Comparison of ENCODE assay signal across 8 mouse cellular contexts in genomic region chr8:83165931-83166867, GRCm38 (mm10). TPM values are rescaled to one million over a fixed set of nuclear protein-coding genes. Genes with fewer than 3 reads are reported as not detected.
DNase-seq lines count a peak whose midpoint lies in the region; ATAC-seq and TF ChIP-seq lines count a peak whose summit lies in the region.

Gene Gm10645 (minus strand): TSS chr8:83166170.

- 0 out of 2 replicates have a peak, but pooled peaks cover 5% of the 10 kb centered on the region for H3K27me3 ChIP-seq in hindbrain, embryonic 12.5 days
- H3K27me3 ChIP-seq in lung, embryonic 15.5 days = 0 out of 2 replicates have a peak, but pooled peaks cover 4% of the 10 kb centered on the region

- H3K36me3 ChIP-seq in hindbrain, embryonic 12.5 days = no peaks in the 10 kb centered on the region
- no peaks in the 10 kb centered on the region for H3K36me3 ChIP-seq in lung, embryonic 15.5 days

- no peaks in the 10 kb centered on the region for H3K9me3 ChIP-seq in hindbrain, embryonic 12.5 days (replicated peaks)
- no peaks in the 10 kb centered on the region for H3K9me3 ChIP-seq in lung, embryonic 15.5 days

- no peak for TF ChIP-seq POLR2A in olfactory bulb, adult 2 months (IDR thresholded peaks at IDR 0.05; ENCODE audit: insufficient read depth, low read depth, low read length)

- WGBS in hindbrain, embryonic 12.5 days = 2% methylated on average over 54 of the region's 54 CpGs
- 3% methylated on average over 54 of the region's 54 CpGs for WGBS in lung, embryonic 15.5 days
- 2% methylated on average over 54 of the region's 54 CpGs for WGBS in olfactory bulb, adult 2 months

- peak within 1 kb of the TSS; percentile 92 for H3K9ac ChIP-seq in hindbrain, embryonic 12.5 days
- peak within 1 kb of the TSS; percentile 76 for H3K9ac ChIP-seq in lung, embryonic 15.5 days

- TF ChIP-seq CTCF in olfactory bulb, adult 2 months (IDR thresholded peaks at IDR 0.05; ENCODE audit: insufficient read depth, low read depth, low read length) = no peak

- H3K4me3 ChIP-seq in hindbrain, embryonic 12.5 days = peak within 1 kb of the TSS; percentile 82
- peak within 1 kb of the TSS; percentile 72 for H3K4me3 ChIP-seq in lung, embryonic 15.5 days
- H3K4me3 ChIP-seq in olfactory bulb, adult 2 months (ENCODE audit: insufficient read depth, low read depth, low read length) = peak within 1 kb of the TSS; percentile 84

- H3K4me2 ChIP-seq in hindbrain, embryonic 12.5 days (replicated peaks) = peak within 1 kb of the TSS; percentile 65
- peak within 1 kb of the TSS; percentile 96 for H3K4me2 ChIP-seq in lung, embryonic 15.5 days

- peak; percentile 18 for DNase-seq in adrenal gland, adult 8-10 months
- peak; percentile 68 to 69 for DNase-seq in cerebellum, postnatal 14 days
- DNase-seq in gastrocnemius, adult 18-20 months (ENCODE audit: low spot score) = peak; percentile 19
- peak; percentile 41 to 49 for DNase-seq in layer of hippocampus, postnatal 25 days (ENCODE audit: extremely low spot score in 1 of 2, low spot score in 1 of 2)

- H3K4me1 ChIP-seq in hindbrain, embryonic 12.5 days = peaks cover 17% of the 10 kb centered on the region
- H3K4me1 ChIP-seq in lung, embryonic 15.5 days = peaks cover 5% of the 10 kb centered on the region; the same call in 1 of the 2 replicates
- H3K4me1 ChIP-seq in olfactory bulb, adult 2 months (ENCODE audit: control insufficient read depth, insufficient read depth, low read length) = peaks cover 2% of the 10 kb centered on the region; the same call in 1 of the 2 replicates

- ATAC-seq in hindbrain, embryonic 12.5 days (ENCODE audit: low FRiP score) = peak; percentile 84
- peak; percentile 52; the same call in 1 of the 2 replicates for ATAC-seq in lung, embryonic 15.5 days (ENCODE audit: borderline replicate concordance, extremely low read depth, low FRiP score, low TSS enrichment)
- no peak for ATAC-seq in CD4-positive, CD25-positive, alpha-beta regulatory T cell, adult 4 months

- peak within 1 kb of the TSS; percentile 96 for H3K27ac ChIP-seq in hindbrain, embryonic 12.5 days
- H3K27ac ChIP-seq in lung, embryonic 15.5 days = peak within 1 kb of the TSS; percentile 85
- peak within 1 kb of the TSS; percentile 86 for H3K27ac ChIP-seq in olfactory bulb, adult 2 months (ENCODE audit: insufficient read depth, low read depth, low read length)

RNA-seq across cellular contexts. Expression of gene Gm10645, which starts in this region (rescaled TPM):
- total RNA-seq in adrenal gland, adult 8-10 months (2022) = 1 to 10 TPM in 1 of 4 experiments, under 1 TPM in 3; 0.38 to 1.6 (median 0.81) TPM
- total RNA-seq in gastrocnemius, adult 18-20 months (2021) = not detected
- 7.5 and 7.9 TPM in 2 replicates for polyA plus RNA-seq in hindbrain, embryonic 12.5 days (2016; fragmentation: Nextera tagmentation; extraction: Ambion mirVana)
- total RNA-seq in layer of hippocampus, postnatal 25 days (2021) = 1 to 10 TPM; 1.2 TPM
- polyA plus RNA-seq in lung, embryonic 15.5 days (2015; fragmentation: Nextera tagmentation; extraction: Ambion mirVana) = 1.2 and 1.4 TPM in 2 replicates
- not detected in 2 replicates for polyA plus RNA-seq in olfactory bulb, adult 2 months (2012; ENCODE audit: insufficient read depth, insufficient read length, low replicate concordance, missing spikeins)
- polyA plus RNA-seq in CD4-positive, CD25-positive, alpha-beta regulatory T cell, adult 4 months (2017; shearing (Covaris generic)) = not detected

Comparison
In these comparisons a context has a peak if more than half of its experiments do, and no peak if none do; other contexts are left out.
1. Peak in DNase-seq in gastrocnemius, adult 18-20 months; RNA of the gene not detected or under 1 TPM.
2. DNase-seq: peak in every context shown above with its lines; median percentile 68 in cerebellum, postnatal 14 days; 45 in layer of hippocampus, postnatal 25 days; 19 in gastrocnemius, adult 18-20 months; 18 in adrenal gland, adult 8-10 months.